Mouse (Mus musculus) MEL (cell line): ENCODE results near the gene Sh3gl3.

Experiments used
- CTCF ChIP-seq, 3 experiments: IDR thresholded peaks in 2 of 3; conservative IDR thresholded peaks in 1 of 3; 2 replicates each; pipeline ENCODE4 v1.5.1; 2011 to 2012; ENCODE audit warnings: low read length in 3 of 3, low read depth in 2 of 3, mild to moderate bottlenecking in 2 of 3, improper control_type of control experiment in 1 of 3, inconsistent platforms in 1 of 3, mixed read lengths in 1 of 3, moderate library complexity in 1 of 3; ENCODE audit not compliant: control insufficient read depth in 1 of 3, insufficient read depth in 1 of 3, poor library complexity in 1 of 3, severe bottlenecking in 1 of 3
- GATA1 ChIP-seq: IDR thresholded peaks from 2 replicates; pipeline ENCODE4 v1.6.1; 2011; ENCODE audit warnings: low read depth, low read length, improper control_type of control experiment

DNA sequence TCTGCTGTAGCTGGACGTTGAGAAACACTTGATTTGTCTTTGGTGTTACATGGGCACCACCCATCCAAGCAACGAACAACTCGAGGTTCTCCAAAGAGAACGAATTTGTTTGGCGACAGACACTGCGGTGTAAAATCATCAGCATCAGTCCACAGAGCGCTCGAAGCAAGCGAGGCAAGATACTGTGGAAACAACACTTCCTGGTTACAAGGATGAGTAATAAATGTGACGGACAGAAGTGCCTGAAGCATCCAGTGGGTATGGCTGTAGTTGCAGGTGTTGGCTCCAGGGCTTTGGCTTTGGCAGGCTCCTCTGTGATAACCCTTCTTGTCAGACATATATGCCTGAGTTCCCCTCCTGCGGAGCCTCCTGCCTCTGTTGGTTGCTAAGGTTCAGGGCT, 18.0 kb downstream of the Sh3gl3 start:
- TF ChIP-seq GATA1 (no peak), CTCF (IDR thresholded peaks at IDR 0.05 in 2 of 3, conservative IDR thresholded peaks at IDR 0.05 in 1 of 3; ENCODE audit: control insufficient read depth in 1 of 3, insufficient read depth in 1 of 3, low read depth in 2 of 3, low read length in 3 of 3, poor library complexity in 1 of 3, severe bottlenecking in 1 of 3) (no peak)
